Mouse (Mus musculus) myocyte (in vitro differentiated cells): ENCODE results near the gene Ptch2. TPM values are rescaled to one million over a fixed set of nuclear protein-coding genes. Genes with fewer than 3 reads are reported as not detected.

Source experiments
- H3K27me3 ChIP-seq: one replicate; pipeline ENCODE4 v1.6.1; 2011; ENCODE audit not compliant: control insufficient read depth, insufficient read depth, insufficient read length
- H3K36me3 ChIP-seq: one replicate; pipeline ENCODE4 v1.6.1; 2011; ENCODE audit not compliant: control insufficient read depth, insufficient read depth
- H3K4me2 ChIP-seq: one replicate; pipeline ENCODE4 v1.6.1; 2011; ENCODE audit warnings: low read depth, control low read depth
- H3K4me3 ChIP-seq: one replicate; pipeline ENCODE4 v1.5.1; 2011; ENCODE audit warnings: mild to moderate bottlenecking, control low read depth, moderate library complexity
- H3K79me2 ChIP-seq: one replicate; pipeline ENCODE4 v1.6.1; 2011; ENCODE audit not compliant: control insufficient read depth, insufficient read depth
- H3ac ChIP-seq: one replicate; pipeline ENCODE4 v1.6.1; 2011; ENCODE audit not compliant: control insufficient read depth, insufficient read length
- CEBPB ChIP-seq: IDR thresholded peaks from 2 replicates; pipeline ENCODE4 v1.6.1; 2011; ENCODE audit warnings: mild to moderate bottlenecking, moderate library complexity; ENCODE audit not compliant: poor library complexity, insufficient read depth, severe bottlenecking
- E2F4 ChIP-seq: IDR thresholded peaks from one replicate; pipeline ENCODE4 v1.6.1; 2011; ENCODE audit warnings: mild to moderate bottlenecking, control low read depth, moderate library complexity; ENCODE audit not compliant: insufficient read depth
- MAX ChIP-seq: IDR thresholded peaks from one replicate; pipeline ENCODE4 v1.6.1; 2011; ENCODE audit warnings: low read depth, mild to moderate bottlenecking, control low read depth
- MYOD1 ChIP-seq, 3 experiments: IDR thresholded peaks; one replicate each; pipeline ENCODE4 v1.6.1; 2011; ENCODE audit warnings: control low read depth in 2 of 3, low read depth in 2 of 3, mild to moderate bottlenecking in 2 of 3, moderate library complexity in 1 of 3; ENCODE audit not compliant: insufficient read length in 2 of 3, control insufficient read depth in 1 of 3
- MYOG ChIP-seq, 3 experiments: IDR thresholded peaks; one replicate each; pipeline ENCODE4 v1.6.1; 2011; ENCODE audit warnings: control low read depth in 2 of 3, low read depth in 2 of 3, mild to moderate bottlenecking in 2 of 3; ENCODE audit not compliant: insufficient read length in 2 of 3, control insufficient read depth in 1 of 3, insufficient read depth in 1 of 3
- POLR2A ChIP-seq: IDR thresholded peaks from one replicate; pipeline ENCODE4 v1.6.1; 2011; ENCODE audit warnings: low read depth, mild to moderate bottlenecking, control low read depth, moderate library complexity; ENCODE audit not compliant: insufficient read length
- POLR2AphosphoS2 ChIP-seq: IDR thresholded peaks from one replicate; pipeline ENCODE4 v1.6.1; 2011; ENCODE audit warnings: low read depth, control low read depth; ENCODE audit not compliant: insufficient read length
- REST ChIP-seq: IDR thresholded peaks from one replicate; pipeline ENCODE4 v1.6.1; 2011; ENCODE audit warnings: mild to moderate bottlenecking, control low read depth, moderate library complexity; ENCODE audit not compliant: insufficient read depth, insufficient read length
- SRF ChIP-seq: IDR thresholded peaks from one replicate; pipeline ENCODE4 v1.6.1; 2011; ENCODE audit warnings: low read depth; ENCODE audit not compliant: control insufficient read depth, insufficient read length
- TCF12 ChIP-seq: IDR thresholded peaks from one replicate; pipeline ENCODE4 v1.6.1; 2011; ENCODE audit warnings: mild to moderate bottlenecking, control low read depth; ENCODE audit not compliant: poor library complexity, insufficient read depth, severe bottlenecking
- TCF3 ChIP-seq: IDR thresholded peaks from one replicate; pipeline ENCODE4 v1.6.1; 2011; ENCODE audit warnings: low read depth, control low read depth; ENCODE audit not compliant: insufficient read length
- USF1 ChIP-seq: IDR thresholded peaks from one replicate; pipeline ENCODE4 v1.6.1; 2011; ENCODE audit warnings: low read depth, mild to moderate bottlenecking, control low read depth, moderate library complexity
- polyA plus RNA-seq: library from polyadenylated mRNA; unstranded; fragments of >200 nt; fragmentation: generic; extraction: Trizol; gene quantifications from one replicate; pipeline ENCODE4 v1.2.1, GENCODE M21; 2012; ENCODE audit warnings: missing spikeins

The Ptch2 gene
- polyA plus RNA-seq, 1 experiment: 0.02 TPM

- Histone ChIP-seq H3ac (peak overlapping the region; percentile 60), H3K4me3 (peak overlapping the region; percentile 62), H3K36me3 (peaks cover 9% of the 10 kb centered on the region), H3K27me3 (no peaks in the 10 kb centered on the region), H3K79me2 (peaks cover 12% of the 10 kb centered on the region), H3K4me2 (peak overlapping the region; percentile 73)
- no peak for TF ChIP-seq POLR2AphosphoS2
- no peak for TF ChIP-seq MYOD1 (IDR thresholded peaks at IDR 0.05; ENCODE audit: control insufficient read depth in 1 of 3, insufficient read length in 2 of 3, low read depth in 2 of 3)
- no peak for TF ChIP-seq TCF3
- no peak for TF ChIP-seq USF1
- no peak for TF ChIP-seq TCF12
Measured at GRCm38 (mm10) chr4:117132794-117133143, 36.9 kb downstream of the Ptch2 start.

- Histone ChIP-seq H3K4me3 (peak overlapping the region; percentile 62), H3K27me3 (no peaks in the 10 kb centered on the region), H3K79me2 (peaks cover 12% of the 10 kb centered on the region), H3K36me3 (peaks cover 8% of the 10 kb centered on the region), H3ac (peak overlapping the region; percentile 60), H3K4me2 (peak overlapping the region; percentile 73)
- TF ChIP-seq MYOD1 (IDR thresholded peaks at IDR 0.05; ENCODE audit: control insufficient read depth in 1 of 3, insufficient read length in 2 of 3, low read depth in 2 of 3) (no peak), TCF3 (no peak), MYOG (IDR thresholded peaks at IDR 0.05; ENCODE audit: control insufficient read depth in 1 of 3, insufficient read depth in 1 of 3, insufficient read length in 2 of 3, low read depth in 2 of 3) (no peak), USF1 (no peak), SRF (no peak), REST (no peak), POLR2AphosphoS2 (no peak), MAX (no peak), TCF12 (no peak), CEBPB (no peak), POLR2A (no peak), E2F4 (no peak)
Measured at GRCm38 (mm10) chr4:117133366-117133796, 37.5 kb downstream of the Ptch2 start.

- peaks cover 5% of the 10 kb centered on the region for H3K36me3 ChIP-seq
- no peaks in the 10 kb centered on the region for H3K27me3 ChIP-seq
- H3K79me2 ChIP-seq: peaks cover 12% of the 10 kb centered on the region
- TF ChIP-seq USF1: no peak
- TF ChIP-seq E2F4: no peak
- no peak for TF ChIP-seq MAX
- TF ChIP-seq TCF12: no peak
- no peak for TF ChIP-seq REST
- TF ChIP-seq POLR2AphosphoS2: peak; percentile 94
- peak; percentile 96 for TF ChIP-seq POLR2A
- no peak for TF ChIP-seq MYOG (IDR thresholded peaks at IDR 0.05; ENCODE audit: control insufficient read depth in 1 of 3, insufficient read depth in 1 of 3, insufficient read length in 2 of 3, low read depth in 2 of 3)
- TF ChIP-seq TCF3: no peak
- peak; percentile 73 for TF ChIP-seq CEBPB
- TF ChIP-seq MYOD1 (IDR thresholded peaks at IDR 0.05; ENCODE audit: control insufficient read depth in 1 of 3, insufficient read length in 2 of 3, low read depth in 2 of 3): peak in 1 of 3 experiments; percentile 16
- TF ChIP-seq SRF: no peak
- H3K4me2 ChIP-seq: peak within 1 kb of the TSS; percentile 73
- H3K4me3 ChIP-seq: peak within 1 kb of the TSS; percentile 62
- peak within 1 kb of the TSS; percentile 60 for H3ac ChIP-seq
Measured at GRCm38 (mm10) chr4:117133817-117134600, 38.1 kb downstream of the Ptch2 start, which contains the start of gene Plk3. TSS of gene Plk3 (minus strand) at chr4:117133963.

- no peak for TF ChIP-seq POLR2AphosphoS2
- TF ChIP-seq POLR2A: no peak
- no peak for TF ChIP-seq MAX
- TF ChIP-seq E2F4: no peak
- no peak for TF ChIP-seq TCF3
- no peak for TF ChIP-seq TCF12
- no peak for TF ChIP-seq MYOD1 (IDR thresholded peaks at IDR 0.05; ENCODE audit: control insufficient read depth in 1 of 3, insufficient read length in 2 of 3, low read depth in 2 of 3)
- no peak for TF ChIP-seq SRF
- no peak for TF ChIP-seq REST
- TF ChIP-seq CEBPB: no peak
- TF ChIP-seq MYOG (IDR thresholded peaks at IDR 0.05; ENCODE audit: control insufficient read depth in 1 of 3, insufficient read depth in 1 of 3, insufficient read length in 2 of 3, low read depth in 2 of 3): no peak
- no peak for TF ChIP-seq USF1
- no peaks in the 10 kb centered on the region for H3K27me3 ChIP-seq
- no peak overlapping the region for H3K4me3 ChIP-seq
- H3K79me2 ChIP-seq: peaks cover 12% of the 10 kb centered on the region
- no peak overlapping the region for H3ac ChIP-seq
- H3K4me2 ChIP-seq: no peak overlapping the region
- H3K36me3 ChIP-seq: peaks cover 5% of the 10 kb centered on the region
Measured at GRCm38 (mm10) chr4:117134601-117134995, 38.7 kb downstream of the Ptch2 start.

GRCm38 (mm10) chr4:117136034-117136433 is 40.2 kb downstream of the Ptch2 start:
- H3K79me2 ChIP-seq: peaks cover 12% of the 10 kb centered on the region
- no peaks in the 10 kb centered on the region for H3K36me3 ChIP-seq
- H3K27me3 ChIP-seq: no peaks in the 10 kb centered on the region
- H3K4me3 ChIP-seq: no peak overlapping the region
- TF ChIP-seq TCF12: no peak
- TF ChIP-seq MYOD1 (IDR thresholded peaks at IDR 0.05; ENCODE audit: control insufficient read depth in 1 of 3, insufficient read length in 2 of 3, low read depth in 2 of 3): no peak
- TF ChIP-seq POLR2A: no peak
- no peak for TF ChIP-seq E2F4
- no peak for TF ChIP-seq POLR2AphosphoS2
- TF ChIP-seq USF1: no peak
- TF ChIP-seq SRF: no peak
- no peak for TF ChIP-seq MYOG (IDR thresholded peaks at IDR 0.05; ENCODE audit: control insufficient read depth in 1 of 3, insufficient read depth in 1 of 3, insufficient read length in 2 of 3, low read depth in 2 of 3)
- no peak for TF ChIP-seq TCF3
- no peak for TF ChIP-seq REST
- no peak for TF ChIP-seq CEBPB
- no peak for TF ChIP-seq MAX
- peak overlapping the region; percentile 1 for H3K4me2 ChIP-seq
- no peak overlapping the region for H3ac ChIP-seq
